Mouse (Mus musculus) liver, embryonic 13.5 days (tissue): ENCODE data around the gene Dnmt3a. TPM values are rescaled to one million over a fixed set of nuclear protein-coding genes. Genes with fewer than 3 reads are reported as not detected.
A peak's percentile ranks its signal among the peaks of the same experiment; 100 is the strongest.

Experiments used
- ATAC-seq: fragments of 200-750 bp; cut with Nextera tagmentation; 2 replicates; pipeline ENCODE4 v1.8.0; 2017; ENCODE audit warnings: low read depth, mild to moderate bottlenecking, moderate number of reproducible peaks, moderate library complexity
- DNase-seq: peaks from one replicate; pipeline ENCODE4 v3.0.0; 2022
- H3K27ac ChIP-seq: fragments of 300-500 bp; sonication (generic); 2 replicates; pipeline ENCODE4 v1.5.1; 2015; ENCODE audit warnings: moderate library complexity, mild to moderate bottlenecking, inconsistent platforms
- H3K27me3 ChIP-seq: fragments of 300-500 bp; sonication (generic); 2 replicates; pipeline ENCODE4 v1.6.1; 2015; ENCODE audit warnings: mild to moderate bottlenecking, inconsistent platforms
- H3K36me3 ChIP-seq: fragments of 300-500 bp; sonication (generic); 2 replicates; pipeline ENCODE4 v1.6.1; 2015; ENCODE audit warnings: mild to moderate bottlenecking, inconsistent platforms
- H3K4me1 ChIP-seq: fragments of 300-500 bp; sonication (generic); replicated peaks from 2 replicates; pipeline ENCODE4 v1.6.1; 2015; ENCODE audit warnings: inconsistent platforms
- H3K4me2 ChIP-seq: fragments of 300-500 bp; sonication (generic); 2 replicates; pipeline ENCODE4 v1.6.1; 2015; ENCODE audit warnings: inconsistent platforms, mild to moderate bottlenecking, moderate library complexity
- H3K4me3 ChIP-seq: fragments of 300-500 bp; sonication (generic); replicated peaks from 2 replicates; pipeline ENCODE4 v1.5.1; 2015; ENCODE audit warnings: mild to moderate bottlenecking, inconsistent platforms
- H3K9ac ChIP-seq: fragments of 300-500 bp; sonication (generic); 2 replicates; pipeline ENCODE4 v1.6.1; 2015; ENCODE audit warnings: mild to moderate bottlenecking, inconsistent platforms
- H3K9me3 ChIP-seq: fragments of 300-500 bp; sonication (generic); replicated peaks from 2 replicates; pipeline ENCODE4 v1.6.1; 2016; ENCODE audit warnings: inconsistent platforms
- WGBS: fragments of 180-500 bp; shearing (Covaris S2); methylation state at CpG from one replicate; pipeline ENCODE4 v1.1.7; 2015; ENCODE audit not compliant: insufficient replicate concordance; 5-methylcytosine and 5-hydroxymethylcytosine counted together
- polyA plus RNA-seq: library from polyadenylated mRNA; unstranded; fragments of >200 nt; fragmentation: Nextera tagmentation; extraction: Ambion mirVana; gene quantifications from 2 replicates; pipeline ENCODE4 v1.2.1, GENCODE M21; 2015

Gene Dnmt3a
- polyA plus RNA-seq, 1 experiment from 2014 or later = 29.6 TPM

DNA sequence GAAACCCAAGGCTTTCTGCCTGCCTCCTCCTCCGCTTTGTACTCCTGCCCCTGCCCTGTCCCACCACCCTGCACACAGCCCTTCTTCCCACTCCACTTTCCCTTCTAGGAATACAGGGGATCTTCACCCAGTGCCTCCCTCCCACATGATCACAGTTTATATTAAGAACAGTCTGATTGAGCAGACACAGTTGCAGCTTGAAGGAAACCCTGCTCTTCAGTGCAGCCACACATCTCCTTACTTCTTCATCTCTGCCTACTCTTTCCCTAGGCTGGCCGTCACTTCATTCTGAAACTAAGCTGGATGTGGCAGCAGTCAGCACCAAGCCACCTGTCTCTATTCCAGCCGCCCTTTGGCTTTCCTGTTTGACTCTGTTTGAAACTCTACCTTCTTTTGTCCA is 32.2 kb upstream of the Dnmt3a start:
- ATAC-seq = no peak
- H3K9ac ChIP-seq = no peak overlapping the region
- peaks cover 12% of the 10 kb centered on the region for H3K4me1 ChIP-seq
- H3K27me3 ChIP-seq = no peaks in the 10 kb centered on the region
- H3K4me3 ChIP-seq = no peak overlapping the region
- no peak for DNase-seq
- H3K27ac ChIP-seq = no peak overlapping the region
- H3K9me3 ChIP-seq = no peaks in the 10 kb centered on the region
- WGBS = 72% methylated on average over 3 of the region's 3 CpGs
- no peaks in the 10 kb centered on the region for H3K36me3 ChIP-seq
- no peak overlapping the region for H3K4me2 ChIP-seq

DNA sequence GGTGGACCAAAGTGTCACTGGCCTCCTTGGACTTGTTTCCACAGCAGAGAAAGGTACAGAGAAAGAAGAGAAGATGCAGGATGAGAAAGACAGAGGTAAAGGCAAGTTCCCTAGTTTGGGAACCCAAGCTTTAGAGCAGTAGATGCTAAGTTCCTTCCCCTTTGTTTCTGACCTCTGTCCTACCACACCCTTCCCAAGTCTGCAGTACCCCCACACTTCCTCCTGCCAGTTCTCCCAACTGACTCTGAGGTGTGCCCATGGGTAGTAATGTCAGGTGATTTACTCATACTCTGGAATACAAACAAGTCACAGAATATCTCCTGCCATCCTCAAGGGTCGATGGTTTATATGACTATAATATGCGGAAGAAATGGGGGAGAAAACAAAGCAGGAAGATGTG is 29.8 kb upstream of the Dnmt3a start:
- Histone ChIP-seq H3K27me3 (no peaks in the 10 kb centered on the region), H3K9ac (no peak overlapping the region), H3K36me3 (no peaks in the 10 kb centered on the region), H3K4me2 (no peak overlapping the region), H3K4me1 (peaks cover 27% of the 10 kb centered on the region), H3K27ac (no peak overlapping the region), H3K4me3 (no peak overlapping the region), H3K9me3 (no peaks in the 10 kb centered on the region)
- DNase-seq = no peak
- no peak for ATAC-seq
- 55% methylated on average over 2 of the region's 2 CpGs for WGBS

DNA sequence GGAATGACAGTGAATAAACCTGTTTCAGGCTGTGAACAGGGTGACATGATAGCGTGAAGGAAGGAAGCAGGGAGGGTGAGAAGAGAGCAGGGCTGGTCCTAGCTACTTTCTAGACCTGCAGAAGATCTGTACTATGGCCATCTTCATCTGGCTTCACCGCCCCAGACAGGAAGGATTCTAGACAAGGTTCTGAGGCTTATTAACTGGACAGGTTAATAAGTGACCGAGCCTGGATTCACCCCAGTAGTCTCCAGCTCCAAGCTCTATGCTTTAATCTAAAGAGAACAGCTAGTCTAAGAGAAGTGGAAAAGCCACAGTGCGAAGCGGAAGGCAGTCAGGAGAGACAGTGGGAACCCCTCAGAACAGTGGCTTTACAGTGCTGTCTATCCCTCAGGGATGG is 28.1 kb upstream of the Dnmt3a start:
- Histone ChIP-seq H3K9ac (no peak overlapping the region), H3K27me3 (no peaks in the 10 kb centered on the region), H3K4me1 (peaks cover 37% of the 10 kb centered on the region), H3K4me3 (no peak overlapping the region), H3K9me3 (no peaks in the 10 kb centered on the region), H3K4me2 (no peak overlapping the region), H3K27ac (0 out of 2 replicates have a peak overlapping the region, but pooled peaks have one; percentile 18), H3K36me3 (no peaks in the 10 kb centered on the region)
- 65% methylated on average over 5 of the region's 5 CpGs for WGBS
- DNase-seq = no peak
- ATAC-seq = no peak

DNA sequence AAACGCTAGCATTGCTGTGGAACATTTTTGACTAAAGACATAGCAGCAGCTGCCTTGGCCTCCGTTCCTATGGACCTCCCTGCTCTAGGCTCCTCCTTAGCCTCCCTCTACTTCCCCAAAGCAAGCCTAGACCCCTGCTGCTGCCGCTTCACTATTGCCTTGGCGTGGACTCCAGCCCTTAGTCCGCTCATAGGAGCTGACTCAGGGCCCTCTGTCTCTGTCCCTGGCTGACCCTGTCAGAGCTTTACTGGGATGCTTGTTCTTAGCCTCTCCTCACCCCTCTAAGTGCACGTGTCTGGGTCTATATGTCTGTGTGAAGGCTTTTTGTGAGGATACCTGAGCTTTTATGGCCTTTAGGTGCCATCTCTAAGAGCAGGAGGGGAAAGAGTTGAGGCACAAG is 27.5 kb upstream of the Dnmt3a start:
- Histone ChIP-seq H3K4me2 (no peak overlapping the region), H3K27ac (no peak overlapping the region), H3K9me3 (no peaks in the 10 kb centered on the region), H3K4me3 (no peak overlapping the region), H3K9ac (no peak overlapping the region), H3K27me3 (no peaks in the 10 kb centered on the region), H3K4me1 (peaks cover 37% of the 10 kb centered on the region), H3K36me3 (no peaks in the 10 kb centered on the region)
- ATAC-seq = no peak
- 60% methylated on average over 6 of the region's 6 CpGs for WGBS
- no peak for DNase-seq

DNA sequence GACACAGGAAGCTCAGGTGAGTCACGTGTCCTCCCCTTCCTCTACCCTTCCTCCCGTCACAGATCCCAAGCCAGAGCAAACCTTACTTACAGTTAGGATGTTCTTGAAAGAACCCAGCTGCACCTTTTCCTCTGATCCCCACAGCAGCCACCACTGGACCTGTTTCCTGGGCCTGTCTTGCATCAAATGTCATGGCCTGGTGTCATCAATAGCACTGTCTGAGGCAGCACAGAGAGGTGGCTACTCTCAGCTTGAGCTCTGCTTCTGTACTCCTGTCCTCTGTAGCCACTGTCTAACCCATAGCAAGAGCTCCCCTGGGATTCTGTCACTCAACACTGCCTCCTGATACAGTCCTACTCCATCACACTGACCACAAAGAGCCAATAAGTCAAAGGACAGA is 26.2 kb upstream of the Dnmt3a start:
- Histone ChIP-seq H3K27ac (no peak overlapping the region), H3K9ac (no peak overlapping the region), H3K4me2 (no peak overlapping the region), H3K36me3 (no peaks in the 10 kb centered on the region), H3K9me3 (no peaks in the 10 kb centered on the region), H3K4me1 (peaks cover 36% of the 10 kb centered on the region), H3K27me3 (no peaks in the 10 kb centered on the region), H3K4me3 (no peak overlapping the region)
- no peak for ATAC-seq
- DNase-seq = no peak
- WGBS = 55% methylated on average over 2 of the region's 2 CpGs

DNA sequence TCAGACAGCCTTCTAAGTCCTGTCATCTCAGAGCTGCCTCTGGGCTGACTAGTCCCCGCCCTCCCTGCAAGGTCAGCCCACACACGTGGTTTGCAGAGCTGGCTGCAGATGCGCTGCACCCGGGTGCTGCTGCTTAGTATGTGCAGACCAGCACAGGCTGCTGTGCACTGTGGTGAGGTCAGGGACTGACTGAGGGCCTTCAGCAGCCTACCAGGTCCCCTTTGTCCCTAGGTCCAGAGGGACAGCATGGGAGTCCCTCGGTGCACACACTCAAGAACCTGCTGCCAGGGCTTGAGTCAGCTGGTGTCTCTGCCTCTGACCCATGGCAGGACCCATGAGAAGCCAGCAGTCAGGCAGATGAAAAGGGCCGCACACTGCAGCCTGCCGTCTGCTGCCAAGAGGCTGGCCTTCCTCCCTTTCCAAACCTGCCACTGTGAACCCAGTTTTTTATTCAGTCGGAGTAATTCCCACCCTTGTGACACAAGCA is 25.4 kb upstream of the Dnmt3a start:
- peak; percentile 26 for DNase-seq
- no peaks in the 10 kb centered on the region for H3K36me3 ChIP-seq
- WGBS = 20% methylated on average over 8 of the region's 8 CpGs

DNA sequence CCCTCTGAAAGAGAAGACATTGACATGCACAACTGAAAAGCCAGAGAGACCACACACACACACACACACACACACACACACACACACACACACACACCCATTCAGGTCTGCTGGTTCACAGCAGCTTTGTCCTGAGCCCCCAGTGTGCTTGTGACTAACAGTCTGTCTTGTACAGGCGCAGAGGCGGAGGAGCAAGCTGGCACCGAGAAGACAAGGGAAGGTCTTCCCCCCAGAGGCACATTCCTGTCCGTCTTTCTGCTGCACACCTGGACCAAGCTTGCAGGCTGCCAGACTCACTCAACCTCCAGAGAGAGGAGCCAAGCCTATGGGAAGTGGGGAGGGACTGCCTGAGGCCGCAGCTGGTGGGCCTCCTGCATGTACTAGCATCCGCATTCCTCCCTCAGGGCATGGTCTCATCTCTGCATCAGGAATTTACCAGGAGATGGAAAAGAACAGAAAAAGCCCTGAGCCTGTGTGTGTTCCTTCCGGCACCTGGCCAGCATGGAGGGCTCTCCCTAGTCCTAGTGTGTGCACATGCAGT is 24.8 kb upstream of the Dnmt3a start:
- no peaks in the 10 kb centered on the region for H3K36me3 ChIP-seq
- H3K9ac ChIP-seq = no peak overlapping the region
- WGBS = 42% methylated on average over 7 of the region's 7 CpGs
- no peak overlapping the region for H3K4me3 ChIP-seq
- H3K4me1 ChIP-seq = peaks cover 40% of the 10 kb centered on the region
- DNase-seq (no peak), ATAC-seq (peak; percentile 29)
- peak overlapping the region; percentile 83 for H3K27ac ChIP-seq
- peak overlapping the region; percentile 21; the same call in 1 of the 2 replicates for H3K4me2 ChIP-seq
- H3K27me3 ChIP-seq = no peaks in the 10 kb centered on the region
- no peaks in the 10 kb centered on the region for H3K9me3 ChIP-seq

More for the DNA sequence above, 25.4 kb upstream of the Dnmt3a start:
- Histone ChIP-seq H3K27me3 (no peaks in the 10 kb centered on the region), H3K9ac (no peak overlapping the region; the same call in 1 of the 2 replicates), H3K4me1 (peaks cover 40% of the 10 kb centered on the region), H3K27ac (peak overlapping the region; percentile 83), H3K4me2 (no peak overlapping the region), H3K9me3 (no peaks in the 10 kb centered on the region), H3K4me3 (no peak overlapping the region)
- peak; percentile 56 for ATAC-seq

DNA sequence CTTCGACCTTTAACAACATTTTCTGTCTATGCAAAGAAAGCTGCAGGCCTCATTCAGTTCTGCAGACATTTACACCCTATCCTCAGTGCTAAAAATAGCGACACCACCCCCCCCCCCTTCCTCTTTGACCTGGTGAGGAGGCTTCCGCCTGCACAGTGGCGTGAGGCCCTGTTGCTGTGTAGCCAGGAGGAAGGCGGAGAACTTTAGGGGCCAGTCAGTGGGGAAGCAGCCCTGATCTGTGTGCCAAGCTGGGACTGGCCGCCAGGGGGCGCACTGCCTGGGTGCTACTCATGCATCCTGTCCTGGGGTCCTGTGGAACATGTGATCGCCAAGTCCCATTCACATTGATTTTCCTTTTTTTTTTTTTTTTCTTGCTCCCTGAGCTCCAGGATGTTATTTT is 24.3 kb upstream of the Dnmt3a start:
- no peak overlapping the region for H3K4me3 ChIP-seq
- H3K9ac ChIP-seq = no peak overlapping the region
- peaks cover 40% of the 10 kb centered on the region for H3K4me1 ChIP-seq
- peak overlapping the region; percentile 83 for H3K27ac ChIP-seq
- H3K36me3 ChIP-seq = no peaks in the 10 kb centered on the region
- no peaks in the 10 kb centered on the region for H3K9me3 ChIP-seq
- DNase-seq (peak; percentile 70), ATAC-seq (peak; percentile 79)
- no peaks in the 10 kb centered on the region for H3K27me3 ChIP-seq
- WGBS = 3% methylated on average over 8 of the region's 8 CpGs
- peak overlapping the region; percentile 21; the same call in 1 of the 2 replicates for H3K4me2 ChIP-seq

DNA sequence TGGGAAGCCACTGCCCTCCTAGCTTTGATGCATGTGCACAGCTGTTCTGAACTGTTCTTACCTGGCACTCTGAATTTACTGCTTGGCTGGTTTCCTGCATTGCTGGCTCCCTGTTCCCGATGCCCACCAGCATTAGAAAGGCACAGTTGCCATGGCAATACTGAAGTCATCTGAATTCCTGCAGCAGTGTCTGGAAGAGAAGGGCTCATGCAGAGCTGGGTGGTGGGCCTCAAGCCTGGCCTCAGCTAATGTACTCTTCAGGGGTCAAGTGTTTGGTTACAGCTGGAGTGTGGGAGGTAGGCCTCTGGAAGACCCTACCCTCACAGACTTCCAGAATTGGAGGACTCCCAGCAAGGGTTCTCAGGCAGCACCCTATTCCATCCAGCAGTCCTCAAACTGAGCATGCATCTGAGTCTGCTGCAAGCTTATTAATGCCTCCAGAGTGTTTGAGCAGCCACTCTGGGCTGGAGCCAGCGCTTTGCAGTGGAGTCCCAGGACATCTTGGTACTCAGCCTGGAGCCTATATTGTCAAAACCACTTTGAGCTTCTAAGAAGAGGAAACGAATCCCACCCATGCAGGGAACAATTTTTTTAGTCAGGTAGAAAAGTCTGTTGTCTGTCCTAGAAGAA is 22.5 kb upstream of the Dnmt3a start:
- Histone ChIP-seq H3K36me3 (no peaks in the 10 kb centered on the region), H3K9me3 (no peaks in the 10 kb centered on the region), H3K4me3 (no peak overlapping the region), H3K4me1 (peaks cover 32% of the 10 kb centered on the region), H3K4me2 (no peak overlapping the region), H3K27ac (no peak overlapping the region), H3K9ac (no peak overlapping the region), H3K27me3 (no peaks in the 10 kb centered on the region)
- no peak for ATAC-seq
- 62% methylated on average over 3 of the region's 3 CpGs for WGBS
- no peak for DNase-seq

DNA sequence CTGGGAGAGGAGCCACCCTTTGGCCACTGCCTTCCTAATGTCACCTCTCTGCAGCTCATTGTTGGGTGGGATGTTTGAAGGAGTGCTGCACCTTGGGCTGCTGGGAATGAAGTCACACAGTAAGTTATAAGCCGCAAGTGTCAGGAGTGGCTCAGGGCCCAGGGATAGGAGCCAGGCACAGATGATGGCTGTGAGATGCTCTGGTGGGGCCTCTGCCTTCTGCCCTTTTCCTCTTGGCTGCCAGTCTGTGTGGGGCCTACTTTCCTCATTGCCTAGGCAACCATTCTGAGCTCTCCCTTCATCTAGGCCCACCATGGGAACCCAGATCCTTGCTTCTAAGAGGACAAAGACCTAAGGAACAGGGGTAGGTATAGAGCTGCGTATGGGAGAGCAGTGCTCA is 21.5 kb upstream of the Dnmt3a start:
- Histone ChIP-seq H3K27me3 (no peaks in the 10 kb centered on the region), H3K4me2 (no peak overlapping the region), H3K9ac (no peak overlapping the region), H3K4me1 (peaks cover 30% of the 10 kb centered on the region), H3K27ac (no peak overlapping the region), H3K4me3 (no peak overlapping the region), H3K9me3 (no peaks in the 10 kb centered on the region), H3K36me3 (no peaks in the 10 kb centered on the region)
- no peak for DNase-seq
- no peak for ATAC-seq
- WGBS = 76% methylated on average over 2 of the region's 2 CpGs

DNA sequence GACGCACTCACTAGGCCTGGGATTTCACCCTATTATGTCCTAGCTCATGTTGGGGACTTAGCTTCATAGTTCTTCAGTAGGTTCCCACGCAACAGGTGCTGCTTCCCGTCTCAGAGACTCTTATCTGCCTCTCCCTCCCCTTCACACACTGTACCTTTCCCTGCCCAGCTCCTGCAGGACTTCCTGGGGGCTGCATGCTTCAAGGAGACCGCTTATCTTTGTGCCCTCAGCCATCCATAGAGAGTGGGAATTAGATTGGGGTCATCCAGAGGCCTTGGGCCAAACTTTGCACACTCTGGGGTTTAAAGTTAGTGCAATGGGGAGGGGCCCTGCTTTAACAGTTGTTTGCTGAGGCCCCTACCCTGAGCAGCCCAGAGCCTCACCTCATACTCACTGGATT is 21.1 kb upstream of the Dnmt3a start:
- Histone ChIP-seq H3K9ac (no peak overlapping the region), H3K27ac (no peak overlapping the region), H3K36me3 (no peaks in the 10 kb centered on the region), H3K4me1 (peaks cover 28% of the 10 kb centered on the region), H3K4me3 (no peak overlapping the region), H3K27me3 (peaks cover 3% of the 10 kb centered on the region; the same call in 1 of the 2 replicates), H3K4me2 (no peak overlapping the region), H3K9me3 (no peaks in the 10 kb centered on the region)
- DNase-seq = no peak
- 62% methylated on average over 4 of the region's 4 CpGs for WGBS
- ATAC-seq = no peak

DNA sequence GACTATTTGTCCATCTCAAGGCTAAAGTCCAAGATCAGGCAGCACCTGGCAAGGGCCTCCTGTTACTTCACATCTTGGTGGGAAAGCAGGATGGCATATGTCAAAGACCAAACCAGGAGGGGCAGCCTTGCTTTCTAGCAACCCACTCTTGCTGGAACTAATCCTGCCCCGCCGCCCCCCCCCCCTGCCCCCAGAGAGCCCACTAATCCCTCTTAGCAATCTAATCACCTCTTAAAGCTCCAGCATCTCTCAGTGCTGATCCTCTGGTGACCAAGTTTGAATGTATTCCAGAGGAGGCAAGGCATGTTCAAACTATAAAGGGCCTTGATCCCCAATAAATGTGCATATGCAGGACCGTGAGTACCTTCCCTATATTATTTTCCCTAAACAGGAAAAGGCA is 18.8 kb upstream of the Dnmt3a start:
- no peak overlapping the region for H3K4me3 ChIP-seq
- H3K4me1 ChIP-seq = peaks cover 17% of the 10 kb centered on the region
- no peaks in the 10 kb centered on the region for H3K36me3 ChIP-seq
- H3K9me3 ChIP-seq = no peaks in the 10 kb centered on the region
- WGBS = 67% methylated on average over 3 of the region's 3 CpGs
- no peak overlapping the region for H3K4me2 ChIP-seq
- peaks cover 4% of the 10 kb centered on the region; the same call in 1 of the 2 replicates for H3K27me3 ChIP-seq
- no peak overlapping the region for H3K27ac ChIP-seq
- no peak overlapping the region for H3K9ac ChIP-seq
- DNase-seq = no peak
- ATAC-seq = no peak
